Mouse (Mus musculus) hindbrain, postnatal 0 days (tissue): ENCODE results near the gene BC035947. TPM values are rescaled to one million over a fixed set of nuclear protein-coding genes. Genes with fewer than 3 reads are reported as not detected.
"Not testable (repeated sequence)": the region's sequence is repeated elsewhere in the genome, so short reads cannot be mapped to it uniquely, and the experiment has no call there.

Experiments
- ATAC-seq: fragments of 200-750 bp; cut with Nextera tagmentation; 2 replicates; pipeline ENCODE4 v1.8.0; 2017; ENCODE audit warnings: mild to moderate bottlenecking, moderate TSS enrichment, moderate library complexity
- DNase-seq: peaks from one replicate; pipeline ENCODE4 v3.0.0-alpha.2; 2015; ENCODE audit warnings: low spot score
- H3K27ac ChIP-seq: fragments of 300-500 bp; sonication (generic); 2 replicates; pipeline ENCODE4 v1.5.1; 2014; ENCODE audit warnings: mild to moderate bottlenecking
- H3K27me3 ChIP-seq: fragments of 300-500 bp; sonication (generic); 2 replicates; pipeline ENCODE4 v1.6.1; 2014; ENCODE audit warnings: low read length, mixed read lengths; ENCODE audit not compliant: insufficient read depth
- H3K36me3 ChIP-seq: fragments of 300-500 bp; sonication (generic); 2 replicates; pipeline ENCODE4 v1.6.1; 2014; ENCODE audit warnings: low read length, mixed read lengths; ENCODE audit not compliant: insufficient read depth
- H3K4me1 ChIP-seq: fragments of 300-500 bp; sonication (generic); 2 replicates; pipeline ENCODE4 v1.6.1; 2014; ENCODE audit warnings: antibody characterized with exemption, low read length, mixed read lengths; ENCODE audit not compliant: insufficient read depth
- H3K4me2 ChIP-seq: fragments of 300-500 bp; sonication (generic); 2 replicates; pipeline ENCODE4 v1.6.1; 2014; ENCODE audit warnings: low read depth, mild to moderate bottlenecking, low read length, moderate library complexity, mixed read lengths
- H3K4me3 ChIP-seq: fragments of 300-500 bp; sonication (generic); 2 replicates; pipeline ENCODE4 v1.5.1; 2014; ENCODE audit warnings: low read length
- H3K9ac ChIP-seq: fragments of 300-500 bp; sonication (generic); replicated peaks from 2 replicates; pipeline ENCODE4 v1.6.1; 2014; ENCODE audit warnings: mild to moderate bottlenecking, low read length, moderate library complexity, mixed read lengths
- H3K9me3 ChIP-seq: fragments of 300-500 bp; sonication (generic); 2 replicates; pipeline ENCODE4 v1.6.1; 2016; ENCODE audit warnings: low read length, mixed read lengths
- CTCF ChIP-seq: IDR thresholded peaks from 2 replicates; pipeline ENCODE4 v1.5.1; 2016; ENCODE audit warnings: antibody characterized with exemption, control low read depth, low read depth
- WGBS: fragments of 180-500 bp; shearing (Covaris S2); extraction: QIAGEN DNeasy Blood & Tissue Kit; methylation state at CpG from one replicate; pipeline ENCODE4 v1.1.7; 2014; 5-methylcytosine and 5-hydroxymethylcytosine counted together
- polyA plus RNA-seq: library from polyadenylated mRNA; unstranded; fragments of >200 nt; fragmentation: Nextera tagmentation; extraction: Ambion mirVana; gene quantifications from 2 replicates; pipeline ENCODE4 v1.2.1, GENCODE M21; 2015
- total RNA-seq: library from RNA; depleted of rRNA; stranded (reverse); fragments of >200 nt; gene quantifications from 2 replicates; pipeline ENCODE4 v1.2.3, GENCODE M21; 2014

BC035947 gene
- total and polyA plus RNA-seq, 2 experiments from 2014 or later = 0.89 TPM

- Histone ChIP-seq H3K4me1 (no peaks in the 10 kb centered on the region), H3K9ac (no peak overlapping the region), H3K27me3 (no peaks in the 10 kb centered on the region), H3K36me3 (no peaks in the 10 kb centered on the region), H3K27ac (no peak overlapping the region), H3K4me3 (no peak overlapping the region), H3K4me2 (no peak overlapping the region), H3K9me3 (no peaks in the 10 kb centered on the region)
- ATAC-seq (no peak), DNase-seq (no peak)
- 92% methylated on average over 3 of the region's 3 CpGs for WGBS
- TF ChIP-seq CTCF = no peak
These were observed 16.4 kb upstream of the BC035947 start for GRCm38 (mm10) chr1:78528356-78528755.

DNA sequence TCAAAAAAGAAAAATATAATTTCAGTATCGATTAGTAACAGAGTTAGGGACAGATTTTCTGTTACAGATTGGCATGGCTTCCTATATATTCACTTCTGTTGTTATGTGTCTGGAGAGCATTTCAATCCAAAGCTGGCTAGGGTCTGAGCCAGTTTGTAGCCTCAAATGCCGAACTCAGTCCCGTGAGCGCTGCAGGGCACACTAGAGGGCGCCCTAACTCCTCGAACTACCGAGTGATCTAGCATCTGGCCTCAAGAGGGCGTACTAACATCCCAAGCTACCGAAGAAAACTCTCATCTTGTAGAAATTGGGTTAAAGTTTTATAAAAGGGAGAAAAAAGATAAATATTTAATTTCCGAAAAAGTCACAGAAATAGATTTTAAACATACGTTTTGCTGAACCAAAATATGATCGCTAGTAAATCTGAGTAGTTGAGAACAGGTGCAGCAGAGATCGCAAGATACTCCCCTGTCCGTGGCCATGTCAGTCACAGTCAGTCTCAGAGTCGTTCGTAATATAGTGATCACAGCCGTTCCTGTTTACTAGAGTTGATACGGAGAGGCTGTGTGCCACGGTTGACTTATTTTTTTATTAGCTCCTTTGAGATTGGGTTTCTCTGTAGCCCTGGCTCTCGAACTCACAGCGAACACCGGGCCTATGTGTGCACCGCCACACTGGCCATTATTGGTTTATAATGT, 13.4 kb upstream of the BC035947 start:
- no peak for ATAC-seq
- 49% methylated on average over 23 of the region's 23 CpGs for WGBS

GRCm38 (mm10) chr1:78518907-78519306, 6.9 kb upstream of the BC035947 start:
- Histone ChIP-seq H3K9me3 (no peaks in the 10 kb centered on the region), H3K4me3 (no peak overlapping the region), H3K9ac (no peak overlapping the region), H3K36me3 (no peaks in the 10 kb centered on the region), H3K27me3 (no peaks in the 10 kb centered on the region), H3K4me1 (no peaks in the 10 kb centered on the region), H3K27ac (no peak overlapping the region), H3K4me2 (no peak overlapping the region)
- WGBS = 93% methylated on average over 7 of the region's 7 CpGs
- ATAC-seq = no peak
- no peak for TF ChIP-seq CTCF
- no peak for DNase-seq

More for the DNA sequence above, 13.4 kb upstream of the BC035947 start:
- H3K27me3 ChIP-seq = no peaks in the 10 kb centered on the region
- H3K9me3 ChIP-seq = no peaks in the 10 kb centered on the region
- no peak overlapping the region for H3K27ac ChIP-seq
- no peaks in the 10 kb centered on the region for H3K36me3 ChIP-seq
- DNase-seq = peak; percentile 90
- no peak overlapping the region for H3K9ac ChIP-seq
- H3K4me3 ChIP-seq = no peak overlapping the region
- H3K4me1 ChIP-seq = no peaks in the 10 kb centered on the region
- no peak overlapping the region for H3K4me2 ChIP-seq
- TF ChIP-seq CTCF = peak; percentile 93

GRCm38 (mm10) chr1:78512756-78513155, 798 bp upstream of the BC035947 start:
- Histone ChIP-seq H3K9me3 (no peaks in the 10 kb centered on the region), H3K4me1 (peaks cover 7% of the 10 kb centered on the region; the same call in 1 of the 2 replicates), H3K4me3 (no peak overlapping the region), H3K4me2 (no peak overlapping the region), H3K27me3 (no peaks in the 10 kb centered on the region), H3K36me3 (no peaks in the 10 kb centered on the region), H3K9ac (no peak overlapping the region), H3K27ac (no peak overlapping the region)
- ATAC-seq (no peak), DNase-seq (no peak)
- no peak for TF ChIP-seq CTCF
- 82% methylated on average over 8 of the region's 8 CpGs for WGBS

GRCm38 (mm10) chr1:78510862-78511261, 1.1 kb downstream of the BC035947 start, which contains the start of gene Mogat1:
Mogat1 (plus strand) TSS chr1:78510991.
- TF ChIP-seq CTCF = no peak
- 74% methylated on average over 5 of the region's 5 CpGs for WGBS
- H3K4me1 ChIP-seq = peaks cover 7% of the 10 kb centered on the region; the same call in 1 of the 2 replicates
- peak within 1 kb of the TSS; percentile 37; the same call in 1 of the 2 replicates for H3K9ac ChIP-seq
- H3K4me3 ChIP-seq = peak within 1 kb of the TSS; percentile 30
- no peak within 1 kb of the TSS for H3K27ac ChIP-seq
- DNase-seq = no peak
- no peaks in the 10 kb centered on the region for H3K9me3 ChIP-seq
- ATAC-seq = no peak
- H3K4me2 ChIP-seq = peak within 1 kb of the TSS; percentile 49
- H3K27me3 ChIP-seq = no peaks in the 10 kb centered on the region
- no peaks in the 10 kb centered on the region for H3K36me3 ChIP-seq

GRCm38 (mm10) chr1:78507137-78507536, 4.8 kb downstream of the BC035947 start:
- H3K9ac ChIP-seq = no peak overlapping the region
- DNase-seq = no peak
- H3K4me3 ChIP-seq = no peak overlapping the region
- H3K36me3 ChIP-seq = no peaks in the 10 kb centered on the region
- ATAC-seq = no peak
- TF ChIP-seq CTCF = no peak
- H3K4me2 ChIP-seq = no peak overlapping the region
- peaks cover 7% of the 10 kb centered on the region; the same call in 1 of the 2 replicates for H3K4me1 ChIP-seq
- 61% methylated on average over 1 of the region's 1 CpGs for WGBS
- no peaks in the 10 kb centered on the region for H3K27me3 ChIP-seq
- no peak overlapping the region for H3K27ac ChIP-seq
- H3K9me3 ChIP-seq = no peaks in the 10 kb centered on the region

GRCm38 (mm10) chr1:78502527-78502926, 9.4 kb downstream of the BC035947 start:
- DNase-seq (no peak), ATAC-seq (no peak)
- WGBS = 91% methylated on average over 6 of the region's 6 CpGs
- no peak overlapping the region for H3K4me3 ChIP-seq
- no peaks in the 10 kb centered on the region for H3K36me3 ChIP-seq
- no peak for TF ChIP-seq CTCF
- H3K27me3 ChIP-seq = no peaks in the 10 kb centered on the region
- H3K27ac ChIP-seq = no peak overlapping the region
- H3K9ac ChIP-seq = no peak overlapping the region
- H3K9me3 ChIP-seq = no peaks in the 10 kb centered on the region
- no peaks in the 10 kb centered on the region for H3K4me1 ChIP-seq
- no peak overlapping the region for H3K4me2 ChIP-seq

GRCm38 (mm10) chr1:78501856-78502255, 10.1 kb downstream of the BC035947 start:
- H3K36me3 ChIP-seq, H3K4me2 ChIP-seq, H3K4me3 ChIP-seq, DNase-seq, H3K27me3 ChIP-seq, ATAC-seq, H3K9me3 ChIP-seq, H3K27ac ChIP-seq, H3K4me1 ChIP-seq, H3K9ac ChIP-seq: not testable (repeated sequence)
- 93% methylated on average over 12 of the region's 12 CpGs for WGBS
